Mouse (Mus musculus) embryonic facial prominence, embryonic 13.5 days (tissue): ENCODE results near the gene Hoxd10. TPM values are rescaled to one million over a fixed set of nuclear protein-coding genes. Genes with fewer than 3 reads are reported as not detected.
A peak's percentile ranks its signal among the peaks of the same experiment; 100 is the strongest.

ENCODE experiments used
- ATAC-seq: fragments of 200-750 bp; cut with Nextera tagmentation; 2 replicates; pipeline ENCODE4 v1.8.0; 2017; ENCODE audit warnings: low read depth; ENCODE audit not compliant: insufficient number of reproducible peaks, insufficient read depth, low FRiP score, low TSS enrichment
- H3K27ac ChIP-seq: fragments of 300-500 bp; sonication (generic); 2 replicates; pipeline ENCODE4 v1.5.1; 2015; ENCODE audit warnings: moderate library complexity, mild to moderate bottlenecking, inconsistent platforms
- H3K27me3 ChIP-seq: fragments of 300-500 bp; sonication (generic); 2 replicates; pipeline ENCODE4 v1.6.1; 2015; ENCODE audit warnings: mild to moderate bottlenecking, inconsistent platforms
- H3K36me3 ChIP-seq: fragments of 300-500 bp; sonication (generic); 2 replicates; pipeline ENCODE4 v1.6.1; 2015; ENCODE audit warnings: mild to moderate bottlenecking, inconsistent platforms
- H3K4me1 ChIP-seq: fragments of 300-500 bp; sonication (generic); 2 replicates; pipeline ENCODE4 v1.6.1; 2015; ENCODE audit warnings: inconsistent platforms
- H3K4me2 ChIP-seq: fragments of 300-500 bp; sonication (generic); 2 replicates; pipeline ENCODE4 v1.6.1; 2015; ENCODE audit warnings: moderate library complexity, mild to moderate bottlenecking, inconsistent platforms
- H3K4me3 ChIP-seq: fragments of 300-500 bp; sonication (generic); 2 replicates; pipeline ENCODE4 v1.5.1; 2015; ENCODE audit warnings: mild to moderate bottlenecking, inconsistent platforms
- H3K9ac ChIP-seq: fragments of 300-500 bp; sonication (generic); 2 replicates; pipeline ENCODE4 v1.6.1; 2015; ENCODE audit warnings: mild to moderate bottlenecking, inconsistent platforms
- H3K9me3 ChIP-seq: fragments of 300-500 bp; sonication (generic); 2 replicates; pipeline ENCODE4 v1.6.1; 2016; ENCODE audit warnings: inconsistent platforms
- WGBS: fragments of 180-500 bp; shearing (Covaris S2); methylation state at CpG from one replicate; pipeline ENCODE4 v1.1.7; 2015; ENCODE audit warnings: mixed read lengths; 5-methylcytosine and 5-hydroxymethylcytosine counted together
- microRNA counts: library from miRNA; unstranded; fragments of <30 nt; microRNA quantifications from one replicate; lab custom pipeline; 2016
- microRNA-seq: library from miRNA; unstranded; fragments of <30 nt; microRNA quantifications from one replicate; pipeline ENCODE4, GENCODE M21; 2016
- polyA plus RNA-seq: library from polyadenylated mRNA; unstranded; fragments of >200 nt; fragmentation: Nextera tagmentation; extraction: Ambion mirVana; gene quantifications from 2 replicates; pipeline ENCODE4 v1.2.1, GENCODE M21; 2015

Gene Hoxd10
- polyA plus RNA-seq, 1 experiment from 2014 or later = 0.14 TPM

- Histone ChIP-seq H3K9me3 (no peaks in the 10 kb centered on the region), H3K36me3 (no peaks in the 10 kb centered on the region), H3K9ac (no peak overlapping the region), H3K4me3 (no peak overlapping the region), H3K4me1 (peaks cover 3% of the 10 kb centered on the region; the same call in 1 of the 2 replicates), H3K27me3 (peaks cover 98% of the 10 kb centered on the region), H3K27ac (no peak overlapping the region), H3K4me2 (no peak overlapping the region)
- no peak for ATAC-seq
- 26% methylated on average over 2 of the region's 3 CpGs for WGBS
These were observed 49.7 kb downstream of the Hoxd10 start for GRCm38 (mm10) chr2:74741252-74741978.

- Histone ChIP-seq H3K4me2 (no peak overlapping the region), H3K9me3 (no peaks in the 10 kb centered on the region), H3K4me3 (no peak overlapping the region), H3K36me3 (no peaks in the 10 kb centered on the region), H3K9ac (no peak overlapping the region), H3K27me3 (peaks cover 98% of the 10 kb centered on the region), H3K27ac (no peak overlapping the region), H3K4me1 (peaks cover 7% of the 10 kb centered on the region; the same call in 1 of the 2 replicates)
- no peak for ATAC-seq
These were observed 50.2 kb downstream of the Hoxd10 start for GRCm38 (mm10) chr2:74741979-74742277.

MicroRNA genes within 50 kb of the gene (microRNA counts, 519-probe panel; counts per million panel counts)
- microRNA mmu-miR-10b (lab: Ali Mortazavi, UCI) = 1,753 counts per million, percentile 48 among the panel's probes with 10 or more counts

Small RNA genes within 50 kb of the gene (microRNA-seq; reads per million reads assigned to microRNA genes)
- gene Gm44463 (not detected), gene Mir10b (2,061 reads per million, percentile 82 among the genes with 10 or more reads in this experiment)

Other genes with a start within 250 kb of the Hoxd10 start
- gene Lnpk, start 112.5 kb upstream of the Hoxd10 start, polyA plus RNA-seq = 36.9 and 39.8 TPM in 2 replicates
- gene Evx2, start 32.4 kb upstream of the Hoxd10 start, polyA plus RNA-seq = not detected in 2 replicates
- not detected in 2 replicates for gene Hoxd13, start 23.6 kb upstream of the Hoxd10 start, polyA plus RNA-seq
- not detected in 2 replicates for gene Hoxd12, start 16.9 kb upstream of the Hoxd10 start, polyA plus RNA-seq
- gene Hoxd11, start 12.4 kb upstream of the Hoxd10 start, polyA plus RNA-seq = not detected in 2 replicates
- gene Hoxd9, start 5.8 kb downstream of the Hoxd10 start, polyA plus RNA-seq = 0.80 and 1.4 TPM in 2 replicates
- gene Hoxd8, start 12.7 kb downstream of the Hoxd10 start, polyA plus RNA-seq = 2.5 and 3.7 TPM in 2 replicates
- 1.5 and 3.3 TPM in 2 replicates for gene Hoxd3, start 20.0 kb downstream of the Hoxd10 start, polyA plus RNA-seq
- 0.50 TPM in 1 of 2 replicates, not detected in the other for gene Hoxd4, start 20.0 kb downstream of the Hoxd10 start, polyA plus RNA-seq
- gene Gm28230, start 34.8 kb downstream of the Hoxd10 start, polyA plus RNA-seq = 0.18 TPM in 1 of 2 replicates, not detected in the other
- 3.8 and 5.4 TPM in 2 replicates for gene Hoxd1, start 71.1 kb downstream of the Hoxd10 start, polyA plus RNA-seq
- gene Mtx2, start 133.9 kb downstream of the Hoxd10 start, polyA plus RNA-seq = 120 and 131 TPM in 2 replicates